Mouse (Mus musculus) naive thymus-derived CD4-positive, alpha-beta T cell, adult 2 months (primary cell): ENCODE measurements around the gene Dhx15.

Experiments used
- DNase-seq: peaks from one replicate; pipeline ENCODE4 v3.0.0-alpha.2; 2011; ENCODE audit warnings: low read depth

Gene Dhx15

DNA sequence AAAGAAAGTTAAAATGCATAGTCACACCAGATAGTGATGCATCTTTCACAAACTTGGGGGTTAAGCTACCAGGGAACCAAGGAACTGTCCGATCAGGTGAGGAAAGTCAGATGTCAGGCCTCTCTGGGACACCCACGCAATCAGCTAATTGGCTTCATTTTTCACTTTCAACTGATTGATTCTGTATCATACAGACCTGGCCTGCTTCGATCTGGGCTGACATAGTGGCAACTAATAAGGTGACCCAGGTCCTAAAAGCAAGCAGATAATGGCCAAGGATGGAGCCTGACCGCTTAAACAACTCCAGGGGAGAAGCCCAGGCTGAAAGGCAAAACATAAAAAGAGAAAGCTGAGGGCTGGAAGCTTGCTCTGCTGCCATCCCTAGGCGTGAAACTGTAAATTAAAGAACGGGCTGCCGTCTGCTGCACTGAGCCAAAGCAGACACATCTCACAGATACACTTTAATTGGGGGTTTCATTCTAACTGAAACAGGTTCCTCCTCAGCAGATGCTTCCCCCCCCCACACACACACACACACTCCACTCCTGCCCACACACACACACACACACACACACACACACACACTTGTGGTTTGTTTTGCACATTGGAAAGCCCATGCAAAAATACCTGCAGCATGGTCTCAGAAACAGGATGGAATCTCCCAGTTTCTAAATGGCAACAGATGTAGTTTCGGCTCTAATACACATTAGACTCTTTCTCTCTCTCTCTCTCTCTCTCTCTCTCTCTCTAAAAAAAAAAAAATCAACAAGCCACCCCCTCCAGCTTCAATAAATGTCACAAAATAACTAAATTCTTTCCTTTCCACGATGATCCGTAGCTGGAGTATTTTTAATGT lies 79.3 kb downstream of the Dhx15 start:
- no peak for DNase-seq
